Mouse (Mus musculus): ENCODE results near the gene Raly. TPM values are rescaled to one million over a fixed set of nuclear protein-coding genes. Genes with fewer than 3 reads are reported as not detected.
A peak's percentile ranks its signal among the peaks of the same experiment; 100 is the strongest.

Raly gene
- total RNA-seq, 2 experiments from 2014 or later = 92.8 to 176 TPM

DNA sequence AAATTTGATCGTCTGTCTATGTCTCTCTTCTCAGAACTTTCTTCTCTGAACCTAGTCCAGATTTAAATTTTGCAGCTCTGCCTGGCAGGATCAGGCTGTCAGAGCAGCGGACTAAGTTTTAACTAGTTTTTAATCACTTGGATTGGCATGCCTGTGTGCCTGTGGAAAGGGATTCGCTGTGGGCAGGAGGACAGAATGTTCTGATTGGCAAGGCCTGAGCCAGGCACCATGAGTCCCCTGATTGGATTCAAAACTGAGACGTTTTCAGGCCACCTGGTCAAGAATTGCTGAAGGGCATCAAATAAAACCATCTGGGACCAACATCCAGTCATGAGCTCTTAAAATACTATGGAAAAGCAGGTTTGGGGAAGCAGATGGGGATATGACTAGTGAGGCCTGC, 8.5 kb upstream of the Raly start:
- ATAC-seq (ENCODE audit: poor library complexity, severe bottlenecking) = no peak

DNA sequence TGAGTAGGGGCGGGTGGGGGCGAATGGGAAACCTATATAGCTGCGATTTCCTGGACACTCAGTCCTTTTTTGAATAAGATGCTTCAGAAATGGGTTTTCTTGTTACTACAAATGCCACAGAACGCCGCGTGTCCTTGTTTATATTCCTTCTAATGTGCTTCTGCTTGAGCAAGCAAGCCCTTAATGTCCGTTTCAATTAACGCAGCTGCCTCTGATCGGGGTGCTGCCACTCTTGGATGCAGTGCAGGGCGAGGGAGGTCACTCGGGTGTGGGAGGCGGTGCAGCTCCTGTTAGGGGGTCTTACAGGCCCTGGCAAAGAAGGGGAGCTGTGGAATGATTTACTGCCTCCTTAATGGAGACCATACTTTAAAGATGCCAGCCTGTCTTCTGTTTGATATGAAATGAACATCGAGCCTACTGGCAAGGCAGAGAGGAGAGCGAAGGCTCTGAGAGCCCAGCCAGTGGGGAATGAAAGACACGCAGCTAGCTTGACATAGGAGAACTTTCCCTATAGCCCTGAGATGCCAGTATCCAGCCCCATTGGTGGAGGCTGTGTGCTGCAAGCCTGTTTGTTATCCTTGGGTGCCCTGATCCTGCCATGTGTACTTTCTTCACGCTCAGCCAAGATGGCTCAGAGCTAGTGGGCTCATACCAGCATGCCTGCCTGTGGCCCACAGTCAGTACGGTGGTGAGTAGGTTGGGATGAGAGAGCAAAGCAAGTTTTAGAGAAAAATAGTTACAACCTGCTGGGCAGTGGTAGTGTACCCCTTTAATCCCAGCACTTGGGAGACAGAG, 7.8 kb upstream of the Raly start:
- ATAC-seq (ENCODE audit: poor library complexity, severe bottlenecking) = no peak

DNA sequence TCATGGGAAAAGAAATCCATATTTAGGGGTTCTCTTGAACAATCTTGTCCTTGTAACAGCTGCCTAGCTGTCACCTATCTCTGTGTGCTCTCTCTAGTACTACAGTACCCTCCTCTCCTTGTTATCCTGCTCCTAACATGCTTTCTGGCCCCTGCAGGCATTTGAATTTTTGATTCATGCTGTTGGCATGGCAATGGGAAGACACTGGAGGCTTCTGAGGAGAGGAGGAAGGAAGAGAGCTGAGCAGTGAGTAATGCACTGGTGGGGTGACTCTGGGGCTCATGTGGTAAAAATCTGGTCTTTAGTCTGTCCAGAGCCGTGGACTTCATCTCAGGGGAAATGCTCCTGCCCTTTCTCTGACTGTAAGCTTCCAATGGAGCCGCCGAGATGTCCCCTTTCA, 5.6 kb upstream of the Raly start:
- ATAC-seq (ENCODE audit: poor library complexity, severe bottlenecking) = no peak

DNA sequence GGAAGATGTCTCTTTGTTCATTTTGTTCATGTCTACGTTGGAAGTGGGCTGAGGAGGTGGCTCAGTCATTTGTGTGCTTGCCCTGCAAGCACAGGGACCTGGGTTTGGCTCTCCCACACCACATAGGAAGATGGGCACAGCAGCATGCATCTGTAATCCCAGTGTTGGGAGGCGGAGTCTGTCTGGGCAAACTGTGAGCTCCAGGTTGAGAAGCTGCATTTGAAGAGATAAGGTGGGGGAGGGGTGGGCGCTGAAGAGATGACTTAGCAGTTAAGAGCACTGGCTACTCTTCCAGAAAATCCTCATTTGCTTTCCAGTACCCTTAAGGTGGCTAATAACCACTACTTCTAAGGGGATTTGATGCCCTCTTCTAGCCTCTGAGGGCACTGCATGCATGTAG, 4.7 kb upstream of the Raly start:
- ATAC-seq (ENCODE audit: poor library complexity, severe bottlenecking) = no peak

DNA sequence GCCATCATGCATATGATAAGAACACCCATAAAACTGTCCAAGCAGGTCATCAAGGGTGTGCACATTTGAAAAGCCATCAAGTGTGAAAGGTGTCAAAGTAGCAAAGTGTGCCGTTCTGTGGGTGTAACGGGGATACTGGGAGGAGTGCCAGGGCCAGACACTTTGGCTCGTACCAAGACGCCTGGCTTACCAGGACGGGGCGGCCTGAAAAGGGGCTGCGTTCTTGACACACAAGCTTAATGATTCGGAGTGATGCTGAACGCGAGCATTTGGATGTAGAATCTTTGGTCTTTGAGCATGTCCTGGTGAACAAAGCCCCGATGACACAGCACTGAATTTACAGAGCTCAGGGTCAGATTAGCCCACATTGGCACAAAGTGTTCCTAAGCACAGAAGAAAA, 4.1 kb upstream of the Raly start:
- no peak for ATAC-seq (ENCODE audit: poor library complexity, severe bottlenecking)

DNA sequence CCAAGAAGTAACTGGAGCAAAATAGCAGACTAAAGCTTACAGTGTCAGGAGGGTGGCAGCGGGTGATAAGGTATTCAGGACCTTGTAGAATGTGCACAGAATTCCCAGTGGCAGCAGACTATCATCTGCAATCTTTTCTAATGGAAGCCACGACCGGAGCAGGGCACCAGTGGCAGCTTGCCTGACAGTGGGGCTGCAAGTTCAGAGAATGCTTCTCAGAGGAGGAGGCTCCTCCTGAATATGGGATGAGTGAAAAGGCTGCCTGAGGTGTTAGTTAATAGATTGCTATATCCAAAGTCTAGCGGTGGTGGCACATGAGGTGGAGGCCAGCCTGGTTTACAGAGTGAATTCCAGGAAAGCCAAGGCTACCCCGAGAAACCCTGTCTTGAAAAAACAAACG, 1.5 kb upstream of the Raly start:
- no peak for ATAC-seq (ENCODE audit: poor library complexity, severe bottlenecking)

DNA sequence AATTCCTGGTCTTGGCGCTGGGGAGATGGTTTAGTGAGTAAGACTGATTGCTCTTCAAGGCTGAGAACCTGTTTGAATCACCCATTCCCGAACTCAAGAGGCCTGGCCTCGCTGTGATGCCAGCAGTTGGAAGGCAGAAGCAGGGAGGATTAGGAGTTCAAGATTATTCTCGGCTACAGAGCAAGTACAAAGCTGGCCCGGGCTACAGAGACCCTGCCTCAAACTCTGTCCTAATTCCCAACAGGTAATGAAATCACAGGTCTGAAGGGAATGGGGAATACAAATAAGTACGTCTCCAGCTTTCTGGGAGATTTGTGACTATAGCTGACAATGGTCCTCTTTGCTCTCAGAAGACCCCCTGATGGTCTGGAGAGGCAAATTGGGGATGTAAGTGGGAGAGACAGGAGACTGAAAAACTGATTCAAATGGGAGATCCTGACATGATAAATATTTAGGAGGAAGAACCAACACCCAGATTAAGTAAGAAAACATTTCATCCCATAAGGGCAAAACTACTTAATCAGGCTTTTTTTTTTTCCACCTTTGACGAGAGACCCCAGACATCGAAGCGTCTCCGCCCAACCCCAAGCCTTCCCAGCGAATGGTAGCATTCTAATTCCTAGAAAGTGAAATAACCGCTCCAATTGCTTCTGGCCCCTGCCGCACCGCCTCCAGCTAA, 780 bp upstream of the Raly start:
- no peak for ATAC-seq (ENCODE audit: poor library complexity, severe bottlenecking)

DNA sequence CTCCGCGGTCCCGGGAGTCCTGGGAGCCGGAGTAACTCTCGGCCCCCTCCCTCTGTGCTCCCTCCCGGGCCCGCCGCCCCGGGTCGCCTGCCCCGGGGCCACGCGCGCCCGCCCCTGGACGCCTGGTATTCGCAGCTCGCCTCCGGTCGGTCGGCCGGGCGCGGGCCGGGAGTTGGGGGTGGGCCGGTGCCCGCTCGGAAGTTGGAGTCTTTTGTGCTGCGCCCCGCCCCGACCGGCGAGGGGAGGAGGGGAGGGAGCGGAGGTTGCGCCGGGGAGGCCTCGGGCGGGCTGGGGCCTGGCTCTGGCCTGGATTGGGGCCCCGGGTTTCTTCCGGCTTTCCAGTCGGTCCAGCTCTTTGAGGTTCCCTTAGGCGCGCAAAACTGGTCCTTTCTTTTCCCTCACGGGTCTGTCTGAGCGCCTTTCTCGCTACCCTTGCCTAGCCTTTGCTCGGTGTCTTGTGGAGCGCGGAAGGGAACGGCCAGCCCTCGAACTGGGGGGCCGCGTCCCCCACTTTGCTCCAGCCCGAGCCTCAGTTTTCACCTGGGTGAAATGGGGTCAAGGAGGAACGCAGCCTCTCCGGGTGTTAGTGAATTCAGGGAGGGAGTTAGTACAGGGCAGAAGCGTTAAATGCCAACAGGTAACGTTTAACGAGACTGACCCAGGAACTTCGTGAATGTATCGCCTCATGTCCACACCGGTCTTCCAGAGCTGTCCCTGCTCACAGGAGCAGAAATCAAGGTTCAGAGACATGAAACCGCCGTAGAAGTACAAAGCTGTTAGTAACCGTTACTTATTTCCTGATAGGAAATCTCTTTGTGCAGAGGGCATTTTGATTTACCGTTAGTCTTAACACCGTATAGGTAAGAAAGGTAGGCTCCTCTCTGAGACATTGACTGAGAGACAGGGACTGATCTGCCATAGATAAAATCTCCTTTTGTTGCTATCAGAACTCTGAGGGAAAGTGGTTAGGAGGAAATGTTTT, 1.1 kb downstream of the Raly start:
- peak; percentile 45 for ATAC-seq (ENCODE audit: poor library complexity, severe bottlenecking)

DNA sequence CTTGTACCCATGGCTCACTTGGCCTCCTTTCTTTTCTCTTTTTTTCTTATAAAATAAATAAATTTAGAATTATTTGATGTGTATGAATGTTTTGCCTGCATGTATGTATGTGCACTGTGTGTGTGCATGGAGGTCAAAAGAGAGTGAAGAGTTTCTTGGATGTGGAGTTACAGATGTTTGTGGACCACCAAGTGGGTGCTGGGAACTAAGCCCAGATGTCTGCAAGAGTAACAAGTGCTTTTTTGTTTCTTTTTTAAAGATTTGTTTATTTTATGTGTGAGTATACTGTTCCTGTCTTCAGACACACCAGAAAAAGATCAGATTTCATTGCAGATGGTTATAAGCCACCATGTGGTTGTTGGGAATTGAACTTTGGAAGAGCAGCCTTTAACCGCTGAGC, 12.5 kb downstream of the Raly start:
- ATAC-seq (ENCODE audit: poor library complexity, severe bottlenecking) = no peak

DNA sequence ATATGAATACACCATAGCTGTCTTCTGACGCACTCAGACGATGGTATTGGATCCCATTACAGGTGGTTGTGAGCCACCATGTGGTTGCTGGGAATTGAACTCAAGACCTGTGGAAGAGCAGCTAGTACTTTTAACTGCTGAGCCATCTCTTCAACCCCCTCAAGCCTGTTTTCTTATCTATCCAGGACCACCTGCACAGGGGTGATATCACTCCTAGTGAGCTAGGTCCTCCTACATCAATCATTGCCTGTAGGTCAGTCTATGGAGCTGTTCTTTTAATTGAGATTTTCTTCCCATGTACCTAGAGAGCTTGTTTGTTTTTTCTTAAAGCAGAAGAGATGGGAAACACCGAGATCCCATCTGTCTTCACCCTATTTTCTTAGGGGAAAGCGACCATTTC, 12.9 kb downstream of the Raly start:
- ATAC-seq (ENCODE audit: poor library complexity, severe bottlenecking) = no peak

DNA sequence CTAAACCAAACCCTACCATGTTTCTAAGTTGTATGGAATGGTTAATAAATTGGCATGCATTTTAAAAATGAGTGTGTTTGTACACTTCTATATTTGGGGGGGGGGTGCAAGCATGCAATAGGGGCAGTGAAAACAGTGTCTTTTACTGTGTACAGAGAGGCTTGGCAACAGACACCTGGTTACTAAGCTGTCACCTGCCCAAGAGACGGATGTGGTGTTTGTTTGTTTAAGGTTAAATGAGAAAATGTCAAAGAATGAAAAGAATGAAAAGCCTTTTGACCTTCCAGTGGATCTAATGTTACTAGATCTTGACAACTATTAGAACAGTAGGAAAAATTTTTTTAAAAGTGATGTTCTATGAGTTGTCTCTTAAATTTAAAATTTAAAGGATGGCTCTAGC, 16.8 kb downstream of the Raly start:
- ATAC-seq (ENCODE audit: poor library complexity, severe bottlenecking) = no peak

DNA sequence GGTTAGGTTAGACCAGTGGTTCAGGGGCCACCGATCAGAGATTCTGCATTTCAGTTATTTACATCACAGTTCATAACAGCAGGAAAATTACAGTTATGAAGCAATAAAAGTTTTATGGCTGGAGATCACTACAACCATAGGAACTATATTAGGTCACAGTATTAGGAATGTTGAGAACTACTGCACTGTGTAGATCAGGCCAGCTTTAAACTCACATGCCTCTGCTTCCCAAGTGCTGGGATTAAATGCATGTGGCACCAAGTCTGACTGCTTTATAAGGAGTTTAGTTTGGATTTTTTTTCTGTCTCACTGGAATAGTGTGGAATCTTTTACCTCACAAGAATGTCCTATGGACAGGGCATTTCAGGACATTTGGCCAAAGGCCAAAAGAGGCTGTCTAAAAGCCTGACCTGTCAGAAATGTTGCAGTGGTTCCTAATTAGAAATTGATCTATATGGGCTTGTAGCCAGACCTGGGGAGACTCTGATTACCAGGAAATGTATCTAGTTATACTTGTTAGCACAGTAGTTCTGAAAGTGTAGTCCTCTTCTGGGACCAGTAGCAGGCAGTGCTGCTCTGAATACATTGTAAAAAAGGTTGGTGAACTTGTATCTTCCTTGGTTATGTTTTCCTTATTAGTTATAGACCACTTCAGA, 18.3 kb downstream of the Raly start:
- no peak for ATAC-seq (ENCODE audit: poor library complexity, severe bottlenecking)

DNA sequence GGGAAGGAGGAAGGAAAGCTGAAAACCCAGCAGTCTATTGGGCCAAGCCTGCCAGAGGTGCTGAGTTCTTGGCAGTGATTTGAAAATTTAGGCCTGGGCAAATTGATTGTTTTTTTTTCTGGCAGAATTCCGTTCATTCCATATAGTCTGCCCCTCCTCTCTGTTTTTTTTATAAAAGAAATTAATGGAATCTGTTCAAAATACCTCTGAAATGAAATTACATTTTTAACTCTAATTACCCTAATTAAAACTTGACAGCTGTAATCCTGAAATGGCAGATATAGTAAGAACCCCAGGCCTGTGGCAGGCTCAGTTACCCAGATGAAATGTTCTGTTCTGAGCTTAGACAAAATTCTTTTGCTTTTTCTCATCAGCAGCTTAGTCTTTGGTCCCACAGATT, 19.9 kb downstream of the Raly start:
- ATAC-seq (ENCODE audit: poor library complexity, severe bottlenecking) = no peak

DNA sequence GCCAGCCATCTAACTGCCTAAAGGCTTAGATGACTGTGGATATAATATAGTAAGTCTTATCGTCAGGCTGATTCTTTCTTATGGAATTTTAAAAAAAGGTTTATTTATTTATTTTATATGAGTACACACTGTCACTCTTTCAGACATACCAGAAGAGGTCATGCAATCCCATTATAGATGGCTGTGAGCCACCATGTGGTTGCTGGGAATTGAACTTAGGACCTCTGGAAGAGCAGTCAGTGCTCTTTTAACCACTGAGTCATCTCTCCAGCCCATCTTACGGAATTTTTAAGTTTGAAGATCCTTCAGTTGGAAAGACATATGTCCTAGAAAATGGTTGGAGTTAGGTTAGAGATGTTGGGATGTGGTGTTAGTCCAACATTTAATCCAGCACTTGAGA, 22.5 kb downstream of the Raly start:
- no peak for ATAC-seq (ENCODE audit: poor library complexity, severe bottlenecking)

DNA sequence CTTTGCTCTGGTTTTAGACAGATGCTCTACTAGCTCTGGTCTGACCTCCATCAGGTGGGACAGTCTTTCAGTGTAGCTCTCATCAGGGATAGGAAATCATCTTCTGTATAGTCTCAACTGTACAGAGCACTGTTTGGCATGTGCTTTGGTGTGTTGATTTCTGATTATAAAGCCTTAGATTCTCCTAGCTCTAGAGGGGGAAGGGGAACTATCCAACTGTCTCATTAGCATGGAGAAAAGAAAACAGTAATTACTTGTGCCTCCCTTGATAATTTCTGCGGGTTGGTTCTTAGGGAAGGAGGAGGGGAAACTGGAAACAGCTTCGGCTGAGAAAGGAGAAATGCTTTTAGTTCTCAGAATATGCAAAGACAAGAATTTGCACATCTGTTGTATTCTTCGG, 26.2 kb downstream of the Raly start:
- ATAC-seq (ENCODE audit: poor library complexity, severe bottlenecking) = no peak

DNA sequence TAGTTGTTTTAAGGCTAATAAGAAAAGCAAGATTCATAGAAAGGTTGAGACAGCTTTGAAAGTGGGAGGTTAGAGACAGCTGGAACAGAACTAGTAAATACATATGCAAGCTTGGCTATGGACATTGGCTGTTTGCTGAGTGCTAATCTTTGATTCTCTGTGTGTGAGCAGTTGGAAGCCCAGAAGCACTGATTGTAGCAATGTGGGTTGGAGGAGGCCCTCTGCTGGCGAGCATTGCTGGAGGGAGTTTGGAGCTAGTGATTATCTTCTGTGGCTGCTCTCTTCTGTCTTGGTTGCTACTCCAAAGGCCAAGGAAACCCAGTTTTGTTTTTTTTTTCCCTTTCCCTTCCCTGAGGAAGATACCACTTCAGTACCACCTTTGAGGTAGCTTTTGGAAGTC, 26.9 kb downstream of the Raly start:
- ATAC-seq (ENCODE audit: poor library complexity, severe bottlenecking) = 0 out of 2 replicates have a peak, but pooled peaks have one; percentile 24

DNA sequence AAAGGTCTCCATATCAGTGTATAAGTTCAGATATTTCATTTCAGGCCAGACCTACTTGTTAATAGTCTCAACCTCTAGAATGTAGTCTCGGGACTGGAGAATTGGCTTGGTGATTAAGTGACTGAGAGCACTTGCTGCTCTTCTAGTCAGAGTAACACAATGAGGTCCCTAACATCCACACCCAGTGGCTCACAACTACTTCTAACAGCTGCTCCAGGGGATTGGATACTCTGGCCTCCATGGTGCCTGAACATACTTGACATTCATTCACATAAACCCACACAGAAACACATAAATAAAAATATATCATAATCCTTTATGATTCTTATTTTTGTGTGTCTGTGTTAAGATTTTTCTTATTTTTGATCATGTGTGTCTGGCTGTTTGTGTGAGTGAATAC, 27.7 kb downstream of the Raly start:
- no peak for ATAC-seq (ENCODE audit: poor library complexity, severe bottlenecking)

DNA sequence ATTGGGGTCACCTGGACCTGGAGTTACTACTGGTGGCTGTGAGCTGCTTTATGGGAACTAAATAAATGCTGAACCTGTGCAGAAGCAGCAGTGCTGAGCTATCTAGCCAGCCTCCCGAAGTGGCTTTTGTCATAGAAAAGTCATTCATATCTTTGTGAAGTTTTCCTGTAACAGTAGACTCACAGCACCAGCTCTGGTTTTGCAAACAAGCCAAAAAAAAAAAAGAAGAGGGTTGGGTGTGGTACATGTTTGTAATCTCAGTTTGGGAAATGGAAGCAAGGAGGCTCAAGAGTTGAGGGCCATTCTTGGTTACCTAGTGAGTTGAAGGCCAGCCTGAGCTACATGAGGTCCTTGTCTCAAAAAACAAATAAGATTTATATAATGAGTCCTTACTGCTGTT, 29.4 kb downstream of the Raly start:
- ATAC-seq (ENCODE audit: poor library complexity, severe bottlenecking) = no peak

DNA sequence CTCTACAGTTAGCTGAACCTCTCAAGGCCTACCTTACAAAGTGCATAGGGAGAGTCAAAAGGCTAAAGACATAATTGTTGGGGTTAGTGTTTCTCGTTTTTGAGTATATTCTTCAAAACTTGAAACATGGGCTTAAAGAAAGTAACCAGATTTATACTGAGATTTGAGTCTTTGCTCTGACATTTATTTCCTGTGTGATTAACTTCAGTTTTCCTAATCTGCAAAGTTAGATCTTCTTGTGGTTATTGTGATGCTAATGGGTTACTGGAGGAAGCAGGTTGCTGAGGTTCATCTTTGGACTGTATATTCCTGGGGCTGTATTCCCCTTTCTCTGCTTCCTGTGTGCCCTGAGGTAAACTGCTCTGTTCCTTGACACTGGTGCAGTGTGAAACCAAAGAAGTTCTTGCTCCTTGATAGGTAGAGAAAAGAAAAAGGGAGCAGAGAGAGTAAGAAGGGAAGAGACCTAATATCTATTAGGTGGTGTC, 35.2 kb downstream of the Raly start:
- ATAC-seq (ENCODE audit: poor library complexity, severe bottlenecking) = no peak

DNA sequence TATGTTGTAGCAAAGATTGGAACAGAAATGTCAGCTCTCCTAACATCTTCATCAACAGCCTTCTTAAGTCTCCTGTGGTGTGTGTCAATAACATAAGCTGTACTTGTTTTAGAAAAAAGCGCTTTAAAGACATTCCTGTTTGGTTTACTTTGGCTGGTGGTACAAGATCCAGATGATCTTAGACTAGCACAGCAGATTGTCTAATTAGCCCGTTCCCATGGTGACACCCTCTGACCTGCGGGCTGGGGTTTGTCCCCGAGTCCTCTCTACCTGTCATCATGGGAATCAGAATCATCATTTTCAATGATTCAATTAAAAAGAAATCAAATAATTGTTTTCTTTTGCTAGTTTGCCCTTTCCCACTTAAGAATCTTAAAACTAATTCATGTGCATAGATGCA, 36.6 kb downstream of the Raly start:
- ATAC-seq (ENCODE audit: poor library complexity, severe bottlenecking) = no peak

DNA sequence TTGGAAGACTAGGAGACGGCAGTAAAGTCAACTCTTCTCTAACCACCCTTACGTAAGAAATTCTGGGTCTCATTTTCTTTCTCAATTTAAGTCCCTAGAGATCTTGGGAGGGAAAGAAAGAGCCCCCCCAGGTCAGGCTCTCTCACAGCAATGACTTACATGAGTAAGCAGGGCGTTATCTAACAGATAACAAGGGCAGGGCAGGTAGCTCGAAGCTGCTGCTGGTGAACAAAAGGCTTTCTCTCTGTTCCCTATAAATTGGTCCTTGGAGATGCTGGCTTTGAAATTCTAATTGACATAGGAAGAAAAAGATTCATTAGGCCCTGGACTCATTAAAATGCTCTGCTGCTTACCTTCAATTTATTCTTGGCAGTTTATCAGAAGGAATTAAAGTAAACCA, 41.6 kb downstream of the Raly start:
- ATAC-seq (ENCODE audit: poor library complexity, severe bottlenecking) = no peak
